Mouse (Mus musculus) CD8-positive naive resting alpha-beta T cell, adult 2 months (primary cell): Measurements from ENCODE around the gene Pip4k2a.

ENCODE experiments used
- DNase-seq, 2 experiments: peaks; one replicate each; pipeline ENCODE4 v3.0.0; 2022; ENCODE audit warnings: low read depth in 2 of 2, low spot score in 2 of 2

The Pip4k2a gene

DNA sequence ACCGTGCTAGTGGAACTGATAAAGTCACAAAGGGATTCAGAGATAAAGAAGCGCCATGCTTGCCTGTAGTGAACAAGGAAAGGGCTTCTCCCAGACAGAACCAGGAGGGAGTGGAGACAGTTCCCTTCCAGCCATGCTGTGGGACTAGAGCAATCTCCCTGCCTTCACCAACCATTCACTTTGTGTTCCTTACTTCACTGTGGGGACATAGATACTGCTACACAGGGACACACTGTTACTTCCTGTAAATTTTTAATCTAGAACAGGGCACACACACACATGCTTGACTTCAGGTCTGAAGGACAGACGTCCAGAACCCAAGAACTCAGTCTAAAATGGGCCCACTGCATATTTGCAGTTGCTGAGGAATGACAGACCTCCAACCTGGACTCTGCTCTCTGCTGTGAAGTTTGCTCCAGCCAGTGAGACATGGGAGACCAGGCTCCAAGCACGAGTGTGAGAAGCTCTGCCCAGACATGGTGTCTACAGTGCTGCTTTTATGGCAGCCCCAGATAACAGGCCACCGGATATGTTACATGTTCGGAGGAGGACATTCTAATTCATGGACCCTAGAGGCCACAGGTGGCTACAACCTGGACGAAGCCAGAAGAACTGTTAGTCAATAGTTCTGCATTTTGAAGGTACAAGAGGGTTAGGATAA lies 69.2 kb downstream of the Pip4k2a start:
- no peak for DNase-seq

DNA sequence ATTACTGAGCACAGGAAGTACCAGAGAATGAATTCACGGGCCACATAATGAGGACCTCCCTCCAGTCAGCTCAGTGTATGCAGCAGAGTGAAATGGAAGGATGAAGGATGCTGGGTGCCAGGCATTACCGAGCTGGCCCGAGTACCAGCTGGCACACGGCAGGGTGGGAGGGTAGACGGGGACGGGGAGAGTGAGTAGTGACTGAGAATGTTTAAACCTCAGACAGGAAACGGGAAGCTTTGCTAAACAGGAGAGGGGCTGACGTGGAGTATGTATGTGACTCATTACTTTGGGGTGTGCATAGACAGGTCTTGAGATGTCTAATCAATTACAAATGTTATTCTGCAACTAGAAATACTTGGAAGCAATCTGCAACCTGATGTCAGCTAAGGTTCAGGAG lies 69.7 kb downstream of the Pip4k2a start:
- DNase-seq: no peak

DNA sequence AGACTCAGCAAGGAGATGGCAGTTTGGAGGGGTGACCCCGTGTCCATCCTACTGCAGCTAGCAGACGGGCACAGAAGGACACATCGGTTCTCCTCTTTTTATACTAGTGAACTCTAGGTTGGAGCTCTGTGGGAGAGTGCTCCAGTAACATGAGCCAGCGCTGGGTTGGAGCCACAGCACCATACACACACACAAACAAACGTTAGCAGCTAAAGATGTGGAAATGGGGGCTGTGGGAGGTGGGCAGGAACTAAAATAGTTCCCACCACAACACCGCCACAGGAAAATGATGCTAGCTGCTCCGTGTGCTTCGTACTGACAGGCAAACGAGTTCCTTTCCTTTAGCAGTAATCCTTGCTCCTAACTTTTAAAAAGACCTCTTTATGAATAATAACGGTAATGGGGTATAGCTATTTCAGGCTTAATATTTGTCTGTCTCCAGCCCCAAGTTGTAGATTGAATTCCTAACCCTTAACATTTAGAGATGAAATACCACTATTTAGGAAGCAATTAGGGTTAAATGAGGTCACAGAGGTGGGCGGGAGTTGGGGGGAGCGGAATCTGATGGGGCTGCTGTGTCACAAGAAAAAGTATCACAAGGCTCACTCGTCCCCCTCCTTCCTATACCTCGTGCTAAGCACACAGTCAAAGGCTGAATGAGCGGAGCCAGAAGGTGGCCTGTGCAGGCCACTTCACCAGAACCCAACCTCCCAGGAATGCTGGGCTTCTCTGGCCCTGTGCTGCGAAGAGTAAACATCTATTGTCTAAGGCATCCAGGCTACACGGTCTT lies 73.9 kb downstream of the Pip4k2a start:
- no peak for DNase-seq

DNA sequence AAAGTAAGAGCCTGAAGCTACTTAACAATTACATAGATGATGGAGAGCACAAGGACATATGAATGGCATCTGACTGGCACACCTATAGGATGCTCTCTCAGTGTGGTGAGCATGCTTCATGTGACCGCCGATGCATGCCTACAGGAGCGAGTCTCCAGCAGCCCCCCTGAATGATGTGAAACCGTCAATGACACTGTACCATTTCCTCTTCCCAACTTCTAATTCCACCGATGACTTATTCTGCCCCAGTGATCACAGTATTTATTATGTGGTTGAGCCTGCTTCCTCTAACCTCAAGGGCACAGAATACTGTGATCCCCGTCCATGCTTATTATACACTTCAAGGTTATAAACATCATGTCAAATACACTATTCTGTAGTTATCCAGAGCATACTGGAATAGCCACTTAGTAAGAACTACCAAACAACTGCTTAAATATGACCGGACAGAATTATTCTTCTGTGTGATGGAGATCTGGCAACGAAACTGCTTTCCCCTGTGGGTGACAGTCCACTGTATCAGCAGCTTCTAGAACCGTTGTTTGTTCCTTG lies 74.8 kb downstream of the Pip4k2a start:
- DNase-seq: no peak

DNA sequence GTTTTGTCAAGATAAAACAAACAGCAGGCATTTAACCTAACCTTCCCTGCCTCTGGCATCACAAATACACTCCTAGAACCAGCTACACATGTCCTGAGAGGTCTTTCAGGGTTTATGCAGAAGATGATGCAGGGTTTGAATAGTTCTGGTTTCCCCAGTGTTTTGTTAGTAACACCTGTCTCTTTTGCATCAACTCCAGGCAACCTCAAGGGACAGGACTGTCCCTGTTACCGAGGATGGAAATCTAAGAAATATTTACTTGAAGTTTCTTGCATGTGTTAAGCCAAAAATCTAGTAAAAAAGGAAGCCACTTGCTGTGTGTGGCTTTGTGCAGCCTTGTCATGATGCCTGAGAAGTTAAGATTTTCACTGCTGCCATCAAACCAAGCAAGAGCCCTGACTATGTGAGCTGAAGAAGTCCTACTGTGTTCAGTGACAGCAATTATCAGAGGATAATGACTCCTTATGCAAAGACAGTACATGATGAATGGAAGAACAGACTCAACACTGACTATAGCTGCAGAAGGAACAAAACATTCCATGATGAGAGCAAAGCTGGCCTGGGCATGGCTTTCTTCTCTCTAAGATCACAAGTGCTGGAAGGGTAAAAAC lies 76.3 kb downstream of the Pip4k2a start:
- no peak for DNase-seq

DNA sequence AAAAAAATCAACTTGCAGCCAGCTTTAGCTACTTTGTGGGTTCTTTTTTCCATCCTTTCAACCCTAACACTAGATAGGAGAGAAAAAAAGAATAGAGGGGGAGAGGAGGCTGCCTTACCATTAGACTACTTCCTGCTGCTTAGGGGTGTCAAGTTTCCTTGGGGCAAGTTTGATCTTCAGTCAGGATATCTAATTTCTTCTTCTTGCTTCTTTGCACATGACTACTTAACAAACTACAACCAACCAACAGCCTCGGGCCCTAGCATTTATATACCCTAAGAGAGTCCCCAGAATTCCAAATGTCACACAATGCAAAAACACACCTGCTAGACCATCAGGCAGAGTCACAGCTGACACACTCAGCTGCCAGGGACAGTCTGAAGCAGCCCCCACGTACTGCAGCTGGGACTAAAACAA lies 77.5 kb downstream of the Pip4k2a start:
- DNase-seq: peak in 1 of 2 experiments; percentile 30

DNA sequence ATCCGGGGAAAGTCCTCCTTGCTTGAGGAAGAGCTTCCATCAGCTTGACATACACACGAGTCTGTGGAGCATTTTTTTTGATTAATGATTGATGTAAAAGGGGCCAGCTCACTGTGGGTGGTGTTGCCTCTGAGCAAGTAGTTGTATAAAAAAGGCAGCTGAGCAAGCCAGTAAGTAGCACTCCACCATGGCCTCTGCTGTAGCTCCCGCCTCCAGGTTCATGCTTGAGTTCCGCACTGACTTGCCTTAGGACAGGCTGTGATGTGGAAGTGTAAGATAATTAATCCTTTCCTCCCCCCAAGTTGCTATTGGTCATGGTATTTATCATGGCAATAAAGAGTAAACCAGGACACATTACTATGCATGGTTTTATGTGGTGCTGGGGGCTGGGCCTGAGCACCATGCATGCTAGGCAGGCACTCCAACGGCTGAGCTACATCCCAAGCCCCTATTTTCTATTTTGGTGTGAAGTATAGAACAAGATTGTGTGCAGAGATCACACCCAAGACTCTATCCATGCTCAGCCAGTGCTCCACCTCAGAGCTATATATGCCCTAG lies 78.0 kb downstream of the Pip4k2a start:
- no peak for DNase-seq

DNA sequence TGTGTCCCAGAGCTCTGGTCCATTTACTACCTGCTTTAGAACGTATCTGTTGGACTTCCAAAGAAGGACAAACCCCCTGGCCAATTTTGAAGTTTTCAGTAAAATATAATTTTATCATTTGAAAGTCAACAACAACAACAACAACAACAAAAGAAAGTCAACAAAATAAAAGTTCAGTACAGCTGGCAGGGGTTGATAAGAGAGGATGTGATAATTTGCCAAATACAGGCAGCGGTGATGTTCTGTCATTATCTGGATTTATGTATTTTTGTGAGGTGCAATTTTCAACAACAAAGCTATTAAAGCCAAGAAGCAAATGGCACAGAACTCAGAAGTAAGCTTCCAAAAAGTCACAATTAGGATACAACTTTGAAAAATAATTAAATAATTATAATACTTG lies 80.1 kb downstream of the Pip4k2a start:
- no peak for DNase-seq

DNA sequence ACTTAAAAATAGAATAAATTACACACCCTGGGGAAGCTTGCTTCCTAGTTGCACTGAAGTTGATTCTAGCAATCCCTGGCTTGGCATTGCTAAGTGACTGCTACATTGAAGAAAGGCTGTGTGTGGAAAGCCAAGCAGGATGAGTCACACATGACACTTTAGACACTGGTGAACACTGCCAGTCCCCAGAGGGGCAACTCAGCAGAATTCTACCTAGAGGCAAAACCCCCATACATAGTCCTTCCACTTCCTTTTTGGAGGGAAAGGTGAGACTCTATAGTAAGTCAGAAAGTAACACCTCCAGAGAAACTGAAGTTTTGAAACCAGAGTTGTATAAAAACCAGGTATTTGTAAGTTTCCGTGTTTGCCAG lies 80.6 kb downstream of the Pip4k2a start:
- no peak for DNase-seq

DNA sequence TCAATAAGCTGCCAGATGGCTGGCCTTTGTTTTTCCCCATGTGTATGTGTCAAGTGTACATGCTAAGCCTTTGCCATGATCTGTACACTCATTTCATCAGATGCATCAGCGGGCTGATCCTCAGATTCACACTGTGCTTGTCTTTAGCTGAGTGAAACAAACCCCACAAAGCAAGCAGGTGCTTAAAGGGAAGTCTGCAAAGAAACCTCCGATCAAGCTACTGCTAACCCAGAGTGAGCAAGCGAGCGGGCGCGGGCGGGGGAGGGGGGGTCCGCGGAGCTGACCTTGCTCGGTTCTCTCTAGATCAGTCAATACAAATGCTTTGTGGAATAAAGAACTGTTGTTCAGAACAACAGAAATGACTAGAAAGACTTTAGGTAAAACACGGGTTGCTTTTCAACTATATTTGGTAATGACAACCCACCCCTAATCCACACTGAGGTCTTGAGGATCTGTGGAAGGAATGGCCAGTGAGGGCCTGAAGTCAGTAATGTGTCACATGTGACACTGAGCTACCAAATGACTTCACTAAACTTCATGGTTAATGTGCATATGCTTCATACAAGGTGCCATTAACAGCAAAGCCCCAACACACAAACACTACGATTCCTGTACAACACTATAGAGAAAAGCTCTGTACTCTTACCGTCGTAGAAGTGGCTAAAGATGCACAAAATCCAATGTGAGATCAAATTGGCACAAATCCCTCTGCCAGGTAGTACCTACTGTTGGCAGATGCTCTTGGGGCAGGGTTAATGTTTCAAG lies 81.1 kb downstream of the Pip4k2a start:
- peak in 1 of 2 experiments; percentile 18 for DNase-seq

DNA sequence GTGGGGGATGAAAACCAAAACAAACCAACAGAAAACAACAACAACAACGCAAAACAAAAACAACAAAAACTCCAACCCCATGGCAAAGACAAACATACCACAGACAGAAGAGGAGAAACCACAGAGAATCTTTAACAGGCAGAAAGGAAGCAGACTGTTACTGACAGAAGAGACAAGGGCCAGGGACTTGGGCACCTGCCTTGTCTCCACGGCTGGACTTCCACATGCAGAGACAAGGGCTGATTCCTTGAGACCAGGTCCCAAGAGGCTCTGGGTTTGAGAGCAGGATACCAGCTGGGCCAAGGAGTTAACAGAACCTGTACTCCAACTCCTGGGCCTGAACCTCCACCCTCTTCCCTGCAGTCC lies 81.9 kb downstream of the Pip4k2a start:
- DNase-seq: no peak

DNA sequence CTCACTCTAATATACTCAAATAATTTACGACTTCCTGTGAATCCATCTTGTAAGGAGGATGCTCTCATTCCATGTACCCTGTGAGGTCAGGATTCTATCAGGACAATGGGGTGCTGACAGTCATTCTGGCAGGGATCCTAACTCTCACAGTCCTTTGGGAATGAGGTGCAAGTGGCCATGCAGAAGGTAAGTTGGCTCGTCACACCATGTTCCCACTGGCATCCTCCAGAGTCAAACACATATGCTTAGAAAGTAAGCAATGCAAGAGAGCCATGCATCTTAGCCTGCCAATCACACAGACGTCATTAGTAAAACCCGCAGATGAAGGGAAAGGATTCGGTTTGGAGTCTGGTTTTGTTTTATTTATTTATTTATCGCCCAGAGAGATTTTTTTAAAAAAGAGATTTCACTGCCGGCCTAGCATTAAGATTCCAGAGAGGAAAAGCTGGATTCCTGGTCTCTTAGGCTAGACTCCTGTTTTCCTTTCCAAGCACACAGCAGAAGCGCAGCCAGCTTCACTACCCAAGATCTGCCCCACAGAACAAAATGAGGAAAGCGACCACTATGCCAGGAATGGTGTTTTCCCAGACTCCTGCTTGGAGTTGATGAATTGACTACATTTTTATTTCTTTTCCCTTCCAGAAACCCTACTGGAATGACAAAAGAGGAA lies 82.4 kb downstream of the Pip4k2a start:
- no peak for DNase-seq

DNA sequence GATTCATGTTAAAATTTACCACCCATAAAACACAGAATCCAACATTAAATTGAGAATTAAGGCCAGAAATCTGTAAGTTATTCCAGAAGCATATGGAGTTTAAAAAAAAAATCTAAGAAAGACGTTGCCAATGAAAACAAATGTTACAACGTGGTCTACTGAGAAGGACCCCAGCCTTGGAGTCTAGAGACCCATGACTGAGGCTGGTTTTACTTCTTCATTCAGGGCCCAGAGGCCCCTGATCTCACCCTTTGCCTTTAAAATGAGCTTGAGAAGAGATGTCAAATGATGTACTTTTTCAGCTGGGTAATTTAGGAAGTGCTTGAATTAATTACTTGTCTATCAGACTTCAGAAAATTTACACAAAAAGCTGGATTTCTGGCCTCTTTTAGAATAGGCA lies 83.2 kb downstream of the Pip4k2a start:
- DNase-seq: no peak

DNA sequence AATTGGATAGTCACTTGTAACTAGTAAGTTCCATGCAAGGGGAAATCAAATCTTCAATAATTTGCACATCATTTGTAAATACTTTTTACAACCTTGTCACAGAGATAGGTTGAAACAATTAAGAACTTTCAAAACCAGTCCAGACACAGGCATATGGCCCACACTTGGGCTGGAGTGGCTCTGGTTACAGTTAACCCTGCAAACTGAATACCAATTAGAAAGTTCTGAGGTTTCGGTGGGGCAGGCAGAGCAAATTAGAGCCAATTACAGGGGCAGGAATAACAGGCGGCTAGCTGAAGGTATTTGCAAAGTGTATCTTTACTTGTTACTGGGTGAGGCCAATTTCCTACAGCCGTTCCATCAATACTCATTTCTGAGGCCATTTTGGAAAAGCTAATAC lies 84.3 kb downstream of the Pip4k2a start:
- no peak for DNase-seq

DNA sequence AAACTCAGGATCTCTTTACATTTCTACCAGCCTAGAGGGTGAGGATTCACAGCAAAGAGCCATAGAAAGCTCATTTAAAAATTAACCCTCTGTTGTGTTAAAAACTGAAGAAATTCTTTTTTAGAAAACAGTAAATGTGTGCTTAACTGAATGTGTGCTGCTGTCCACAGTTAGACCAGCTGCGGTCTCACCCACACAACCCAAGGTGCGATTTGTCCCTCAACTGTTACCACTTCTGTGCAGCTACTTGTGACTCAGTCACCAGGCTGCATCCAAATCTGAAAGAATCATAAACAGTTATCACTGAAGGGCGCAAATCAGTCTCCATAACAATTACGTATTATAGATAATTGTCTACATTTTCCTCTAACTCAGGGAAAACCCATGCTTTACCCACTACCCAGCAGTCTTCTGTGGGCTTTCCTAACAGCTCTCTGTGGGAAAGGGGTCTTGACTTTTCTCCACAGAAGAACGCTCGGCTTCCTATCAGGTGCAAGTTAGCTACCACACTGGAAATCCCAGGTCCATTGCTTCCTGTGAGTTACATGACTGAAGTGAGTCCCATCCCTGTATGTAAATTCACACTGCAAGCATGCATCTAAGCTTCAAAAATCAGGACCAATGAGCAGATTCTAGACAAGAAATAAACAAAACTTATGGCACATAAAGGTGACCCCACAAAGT lies 86.5 kb downstream of the Pip4k2a start:
- DNase-seq: no peak

DNA sequence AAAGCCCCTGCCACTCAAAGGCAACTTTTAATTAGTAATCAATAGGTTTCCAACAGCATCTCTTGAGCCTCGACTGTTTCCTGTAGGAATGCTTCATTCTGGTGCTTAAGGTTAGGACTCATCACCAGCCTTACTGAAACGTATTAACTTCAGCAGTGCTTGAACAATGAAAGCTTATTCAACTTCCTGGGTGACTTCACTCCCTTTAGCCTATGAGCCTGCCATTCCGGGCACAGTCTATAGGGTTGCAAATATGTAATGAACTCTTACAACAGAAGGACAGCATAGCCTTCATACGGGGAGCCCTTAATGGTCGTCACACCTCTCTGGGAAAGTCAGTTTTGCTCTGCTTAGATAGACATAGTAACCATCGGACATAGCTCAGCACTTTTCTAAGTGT lies 87.7 kb downstream of the Pip4k2a start:
- DNase-seq: no peak

DNA sequence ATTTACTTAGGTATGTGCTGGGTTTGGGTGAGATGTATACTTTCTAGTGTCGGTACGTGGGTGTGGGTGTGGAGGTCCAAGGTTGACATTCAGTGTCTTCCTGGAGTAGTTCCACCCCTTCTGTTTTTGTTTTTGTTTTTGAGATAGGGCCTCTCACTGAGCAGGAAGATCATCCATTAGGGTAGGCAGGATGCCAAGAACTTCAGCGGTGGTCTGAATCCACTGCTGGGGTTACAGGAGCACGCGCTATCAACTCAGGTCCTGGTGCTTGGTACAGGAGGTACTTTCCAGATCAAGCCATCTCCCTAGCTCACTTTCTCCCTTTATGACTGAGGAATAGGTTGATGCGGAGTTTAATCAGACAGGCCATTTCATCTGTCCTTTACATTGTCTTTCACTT lies 88.2 kb downstream of the Pip4k2a start:
- no peak for DNase-seq

DNA sequence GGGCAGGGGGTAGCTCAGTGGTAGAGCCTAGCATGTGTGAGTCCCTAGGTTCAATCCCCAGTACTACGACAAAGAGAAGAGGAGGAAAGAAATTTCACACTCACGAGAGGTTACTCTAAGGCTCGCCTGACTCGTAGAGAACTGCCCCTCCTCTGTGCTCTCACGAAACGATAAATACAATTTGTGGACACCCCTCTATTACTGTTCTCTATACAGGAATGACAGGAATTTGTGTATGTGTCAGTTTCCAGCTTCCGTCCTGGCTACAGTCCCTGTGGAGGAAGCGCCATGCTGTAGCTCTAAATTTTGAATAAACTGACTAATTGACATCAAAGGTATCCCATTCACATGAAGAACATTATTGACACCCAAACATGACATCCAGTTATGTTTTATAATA lies 90.7 kb downstream of the Pip4k2a start:
- DNase-seq: no peak

DNA sequence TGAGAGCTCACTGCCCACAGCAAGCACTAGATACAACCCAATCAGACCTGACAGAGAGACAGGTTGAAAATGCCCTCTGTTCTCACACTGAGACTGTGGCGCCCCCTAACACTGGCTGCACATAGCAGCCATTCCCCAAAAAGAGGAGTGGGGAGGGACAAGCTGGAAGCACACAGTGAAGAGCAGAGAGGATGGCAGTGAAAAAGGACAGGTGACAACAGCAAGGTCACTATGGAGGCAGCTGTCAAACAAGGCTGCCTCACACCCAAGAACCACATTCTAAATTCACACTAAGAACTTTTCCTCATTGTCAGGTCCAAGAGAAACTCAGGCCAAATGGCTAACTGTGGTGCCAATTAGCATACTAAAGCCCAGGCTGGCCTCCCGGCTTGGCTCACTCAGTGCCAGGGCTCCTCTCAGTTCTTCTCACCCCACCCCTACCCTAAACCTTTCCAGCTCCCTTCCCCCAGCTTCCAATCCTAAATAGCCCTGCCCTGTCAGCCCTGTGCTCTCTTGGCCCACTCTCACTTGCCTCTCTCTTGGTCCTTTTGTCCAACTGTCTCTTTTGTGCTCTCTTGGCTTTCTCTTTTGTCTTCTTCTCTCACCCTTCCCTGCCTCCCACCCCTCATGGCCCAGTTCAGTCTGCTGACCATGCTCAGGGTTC lies 91.4 kb downstream of the Pip4k2a start:
- DNase-seq: no peak
